Mouse (Mus musculus): ENCODE results near the gene 2310022A10Rik. TPM values are rescaled to one million over a fixed set of nuclear protein-coding genes. Genes with fewer than 3 reads are reported as not detected.
"Not testable (repeated sequence)": the region's sequence is repeated elsewhere in the genome, so short reads cannot be mapped to it uniquely, and the experiment has no call there.

2310022A10Rik gene
- polyA plus RNA-seq, 1 experiment from 2014 or later = 12.3 TPM

DNA sequence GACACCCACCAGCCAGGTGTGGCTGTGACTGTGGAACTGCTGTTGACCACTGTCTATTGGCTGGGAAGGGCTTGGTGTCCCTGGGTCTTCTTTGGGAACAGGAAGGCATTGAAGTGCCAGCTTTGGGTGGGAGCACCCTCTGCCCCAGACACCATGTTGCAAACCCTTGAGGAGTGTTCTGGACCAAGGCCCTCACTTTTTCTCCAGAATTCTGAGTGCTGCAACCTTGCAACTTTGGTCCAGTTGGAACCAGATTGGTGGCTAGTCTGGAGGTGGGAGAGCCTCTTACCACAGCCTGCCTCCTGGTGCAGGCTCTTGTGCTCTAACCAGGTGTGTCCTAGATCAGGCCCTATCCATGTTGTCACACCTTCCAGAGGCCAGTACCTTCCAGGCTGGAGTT is 71.9 kb downstream of the 2310022A10Rik start:
- Histone ChIP-seq H3K27ac (ENCODE audit: low read length) (no peak overlapping the region), H3K4me2 (replicated peaks; ENCODE audit: low read depth, low read length) (no peak overlapping the region), H3K9me3 (ENCODE audit: low read length) (no peaks in the 10 kb centered on the region), H3K27me3 (replicated peaks; ENCODE audit: insufficient read depth, low read length) (no peaks in the 10 kb centered on the region), H3K36me3 (ENCODE audit: insufficient read depth, low read length) (peaks cover 27% of the 10 kb centered on the region), H3K9ac (replicated peaks; ENCODE audit: low read depth) (no peak overlapping the region), H3K4me1 (ENCODE audit: insufficient read depth, low read depth, low read length) (no peaks in the 10 kb centered on the region), H3K4me3 (ENCODE audit: low read depth, low read length) (no peak overlapping the region)
- TF ChIP-seq CTCF (IDR thresholded peaks at IDR 0.05) (no peak), EP300 (IDR thresholded peaks at IDR 0.05) (no peak)
- DNase-seq (ENCODE audit: low spot score) (no peak), ATAC-seq (no peak)

DNA sequence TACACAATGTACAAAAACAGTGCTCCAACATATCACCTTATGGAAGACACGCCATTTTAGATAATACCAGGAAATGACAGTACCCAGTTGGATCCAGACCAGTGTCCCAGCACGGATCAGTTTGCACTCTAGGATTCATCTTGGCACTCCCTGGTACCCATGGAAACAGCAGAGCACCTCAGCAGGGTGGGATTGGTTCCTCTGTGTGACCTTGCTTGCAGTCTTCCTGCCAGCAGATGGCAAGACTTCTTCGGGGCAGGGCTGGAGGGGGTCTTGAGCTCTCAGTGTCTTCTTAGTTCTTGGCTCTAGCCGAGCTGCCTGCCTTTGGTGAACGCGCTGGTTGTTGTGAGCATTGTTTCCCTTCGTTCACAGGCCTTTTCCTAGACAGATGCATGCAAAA is 74.7 kb downstream of the 2310022A10Rik start:
- Histone ChIP-seq H3K4me3 (ENCODE audit: low read depth, low read length) (no peak overlapping the region), H3K9me3 (ENCODE audit: low read length) (no peaks in the 10 kb centered on the region), H3K4me2 (replicated peaks; ENCODE audit: low read depth, low read length) (no peak overlapping the region), H3K9ac (replicated peaks; ENCODE audit: low read depth) (no peak overlapping the region), H3K4me1 (ENCODE audit: insufficient read depth, low read depth, low read length) (no peaks in the 10 kb centered on the region), H3K27ac (ENCODE audit: low read length) (no peak overlapping the region), H3K27me3 (replicated peaks; ENCODE audit: insufficient read depth, low read length) (no peaks in the 10 kb centered on the region), H3K36me3 (ENCODE audit: insufficient read depth, low read length) (peaks cover 28% of the 10 kb centered on the region)
- no peak for ATAC-seq
- no peak for DNase-seq (ENCODE audit: low spot score)
- WGBS = 85% methylated on average over 7 of the region's 7 CpGs
- TF ChIP-seq EP300 (IDR thresholded peaks at IDR 0.05) (no peak), CTCF (IDR thresholded peaks at IDR 0.05) (no peak)

DNA sequence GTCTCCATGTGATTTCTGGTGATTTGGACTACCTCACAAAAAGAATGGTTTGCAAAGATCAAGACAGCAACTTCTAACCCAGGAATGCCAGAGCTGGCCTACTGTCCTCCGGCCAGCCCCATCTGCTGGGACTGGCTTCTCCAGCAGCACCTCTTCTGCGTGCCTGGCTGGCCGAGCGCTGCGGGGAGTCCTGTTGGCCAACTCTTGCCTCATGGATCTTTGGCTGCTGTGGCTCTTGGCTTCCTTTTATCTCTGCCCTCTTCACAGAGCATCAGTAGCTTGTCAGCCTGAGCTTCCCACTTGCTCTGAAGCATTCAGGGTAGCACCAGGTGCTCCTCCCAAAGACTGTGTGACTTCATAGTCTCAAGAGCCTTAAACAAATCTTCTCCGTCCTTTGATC is 75.2 kb downstream of the 2310022A10Rik start:
- Histone ChIP-seq H3K9me3 (ENCODE audit: low read length) (no peaks in the 10 kb centered on the region), H3K4me3 (ENCODE audit: low read depth, low read length) (no peak overlapping the region), H3K36me3 (ENCODE audit: insufficient read depth, low read length) (peaks cover 24% of the 10 kb centered on the region), H3K27ac (ENCODE audit: low read length) (no peak overlapping the region), H3K4me1 (ENCODE audit: insufficient read depth, low read depth, low read length) (no peaks in the 10 kb centered on the region), H3K9ac (replicated peaks; ENCODE audit: low read depth) (no peak overlapping the region), H3K27me3 (replicated peaks; ENCODE audit: insufficient read depth, low read length) (no peaks in the 10 kb centered on the region), H3K4me2 (replicated peaks; ENCODE audit: low read depth, low read length) (no peak overlapping the region)
- 90% methylated on average over 6 of the region's 6 CpGs for WGBS
- TF ChIP-seq EP300 (IDR thresholded peaks at IDR 0.05) (no peak), CTCF (IDR thresholded peaks at IDR 0.05) (no peak)
- ATAC-seq (no peak), DNase-seq (ENCODE audit: low spot score) (no peak)

DNA sequence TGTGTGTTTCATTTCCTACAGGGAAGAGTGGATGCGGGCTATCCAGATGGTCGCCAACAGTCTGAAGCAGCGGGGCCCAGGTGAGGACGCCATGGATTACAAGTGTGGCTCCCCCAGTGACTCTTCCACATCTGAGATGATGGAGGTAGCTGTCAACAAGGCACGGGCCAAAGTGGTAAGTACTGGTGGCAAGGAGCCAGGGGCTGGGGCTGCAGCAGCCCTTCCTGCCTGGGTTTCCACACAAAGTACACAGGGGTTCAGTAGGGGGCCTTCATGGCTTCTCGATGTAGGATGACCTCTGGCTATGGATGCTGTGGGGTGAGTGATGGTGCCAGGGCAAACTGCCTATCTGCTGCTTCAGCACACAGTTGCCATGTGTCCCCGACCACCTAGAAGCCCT is 75.8 kb downstream of the 2310022A10Rik start:
- WGBS = 94% methylated on average over 7 of the region's 7 CpGs
- not testable (repeated sequence) for H3K4me1 ChIP-seq (ENCODE audit: insufficient read depth, low read depth, low read length); H3K27me3 ChIP-seq (replicated peaks; ENCODE audit: insufficient read depth, low read length); H3K27ac ChIP-seq (ENCODE audit: low read length); DNase-seq (ENCODE audit: low spot score); H3K9me3 ChIP-seq (ENCODE audit: low read length); ATAC-seq; H3K4me3 ChIP-seq (ENCODE audit: low read depth, low read length); H3K9ac ChIP-seq (replicated peaks; ENCODE audit: low read depth); H3K4me2 ChIP-seq (replicated peaks; ENCODE audit: low read depth, low read length)
- peaks cover 21% of the 10 kb centered on the region for H3K36me3 ChIP-seq (ENCODE audit: insufficient read depth, low read length)

DNA sequence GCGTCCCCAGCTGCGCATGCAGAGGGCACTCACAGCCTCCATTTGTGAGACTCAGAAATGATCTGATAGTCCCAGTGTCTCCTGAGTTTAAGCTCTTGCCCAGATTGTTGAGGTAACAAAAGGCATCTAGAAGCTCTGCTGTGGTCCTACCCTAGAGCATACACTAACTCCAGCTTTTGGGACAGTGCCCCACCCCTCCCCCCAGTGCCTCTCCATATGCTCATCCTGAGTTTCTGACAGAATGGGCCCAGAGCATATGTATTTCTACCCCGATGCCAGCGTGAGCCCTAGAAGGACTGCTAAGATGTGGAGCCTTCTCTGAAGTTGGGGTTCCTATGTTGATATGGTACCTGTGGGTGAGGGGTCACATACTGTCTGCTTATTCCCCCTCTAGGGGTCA is 78.4 kb downstream of the 2310022A10Rik start:
- Histone ChIP-seq H3K9me3 (ENCODE audit: low read length) (no peaks in the 10 kb centered on the region), H3K4me3 (ENCODE audit: low read depth, low read length) (no peak overlapping the region), H3K36me3 (ENCODE audit: insufficient read depth, low read length) (peaks cover 30% of the 10 kb centered on the region), H3K4me1 (ENCODE audit: insufficient read depth, low read depth, low read length) (no peaks in the 10 kb centered on the region), H3K27me3 (replicated peaks; ENCODE audit: insufficient read depth, low read length) (no peaks in the 10 kb centered on the region), H3K4me2 (replicated peaks; ENCODE audit: low read depth, low read length) (no peak overlapping the region), H3K27ac (ENCODE audit: low read length) (no peak overlapping the region), H3K9ac (replicated peaks; ENCODE audit: low read depth) (no peak overlapping the region)
- no peak for ATAC-seq
- DNase-seq (ENCODE audit: low spot score) = no peak
- no peak for TF ChIP-seq CTCF (IDR thresholded peaks at IDR 0.05)
- no peak for TF ChIP-seq EP300 (IDR thresholded peaks at IDR 0.05)
- 94% methylated on average over 4 of the region's 4 CpGs for WGBS

Other genes with a start within 250 kb of the 2310022A10Rik start
- 99.9 and 103 TPM in 2 replicates for gene Ltbp4, start 215.5 kb upstream of the 2310022A10Rik start, polyA plus RNA-seq (2015; fragmentation: Nextera tagmentation; extraction: Ambion mirVana)
- 31.1 and 31.2 TPM in 2 replicates for gene Shkbp1, start 197.2 kb upstream of the 2310022A10Rik start, polyA plus RNA-seq (2015; fragmentation: Nextera tagmentation; extraction: Ambion mirVana)
- gene Gm20479, start 195.8 kb upstream of the 2310022A10Rik start, polyA plus RNA-seq (2015; fragmentation: Nextera tagmentation; extraction: Ambion mirVana) = not detected in 2 replicates
- gene Sptbn4, start 105.5 kb upstream of the 2310022A10Rik start, polyA plus RNA-seq (2015; fragmentation: Nextera tagmentation; extraction: Ambion mirVana) = 0.20 and 0.21 TPM in 2 replicates
- gene Blvrb, start 105.3 kb upstream of the 2310022A10Rik start, polyA plus RNA-seq (2015; fragmentation: Nextera tagmentation; extraction: Ambion mirVana) = 61.7 and 63.4 TPM in 2 replicates
- 33.0 TPM in 2 replicates for gene Sertad3, start 79.5 kb upstream of the 2310022A10Rik start, polyA plus RNA-seq (2015; fragmentation: Nextera tagmentation; extraction: Ambion mirVana)
- 79.4 and 79.6 TPM in 2 replicates for gene Sertad1, start 66.3 kb upstream of the 2310022A10Rik start, polyA plus RNA-seq (2015; fragmentation: Nextera tagmentation; extraction: Ambion mirVana)
- 73.2 and 75.2 TPM in 2 replicates for gene Prx, start 53.9 kb upstream of the 2310022A10Rik start, polyA plus RNA-seq (2015; fragmentation: Nextera tagmentation; extraction: Ambion mirVana)
- gene Hipk4, start 30.0 kb upstream of the 2310022A10Rik start, polyA plus RNA-seq (2015; fragmentation: Nextera tagmentation; extraction: Ambion mirVana) = 0.27 and 0.31 TPM in 2 replicates
- 92.4 and 94.5 TPM in 2 replicates for gene Pld3, start within 50 bp of the 2310022A10Rik start, polyA plus RNA-seq (2015; fragmentation: Nextera tagmentation; extraction: Ambion mirVana)
- gene Akt2, start 38.3 kb downstream of the 2310022A10Rik start, polyA plus RNA-seq (2015; fragmentation: Nextera tagmentation; extraction: Ambion mirVana) = 64.1 and 72.9 TPM in 2 replicates
- gene Ttc9b, start 100.7 kb downstream of the 2310022A10Rik start, polyA plus RNA-seq (2015; fragmentation: Nextera tagmentation; extraction: Ambion mirVana) = 0.12 TPM in 1 of 2 replicates, not detected in the other
- gene Map3k10, start 121.4 kb downstream of the 2310022A10Rik start, polyA plus RNA-seq (2015; fragmentation: Nextera tagmentation; extraction: Ambion mirVana) = 4.9 TPM in 2 replicates
- gene Zfp607b, start 136.1 kb downstream of the 2310022A10Rik start, polyA plus RNA-seq (2015; fragmentation: Nextera tagmentation; extraction: Ambion mirVana) = 2.2 and 2.8 TPM in 2 replicates
- 12.6 and 13.6 TPM in 2 replicates for gene Zfp60, start 178.2 kb downstream of the 2310022A10Rik start, polyA plus RNA-seq (2015; fragmentation: Nextera tagmentation; extraction: Ambion mirVana)